Mouse (Mus musculus): Measurements from ENCODE around the gene Arl9. TPM values are rescaled to one million over a fixed set of nuclear protein-coding genes. Genes with fewer than 3 reads are reported as not detected.
"Not testable (repeated sequence)": the region's sequence is repeated elsewhere in the genome, so short reads cannot be mapped to it uniquely, and the experiment has no call there.

The Arl9 gene
- total RNA-seq (2021), result not detected
- long read RNA-seq, experiment 1, result 0 reads
- long read RNA-seq, experiment 2, result 0 reads

DNA sequence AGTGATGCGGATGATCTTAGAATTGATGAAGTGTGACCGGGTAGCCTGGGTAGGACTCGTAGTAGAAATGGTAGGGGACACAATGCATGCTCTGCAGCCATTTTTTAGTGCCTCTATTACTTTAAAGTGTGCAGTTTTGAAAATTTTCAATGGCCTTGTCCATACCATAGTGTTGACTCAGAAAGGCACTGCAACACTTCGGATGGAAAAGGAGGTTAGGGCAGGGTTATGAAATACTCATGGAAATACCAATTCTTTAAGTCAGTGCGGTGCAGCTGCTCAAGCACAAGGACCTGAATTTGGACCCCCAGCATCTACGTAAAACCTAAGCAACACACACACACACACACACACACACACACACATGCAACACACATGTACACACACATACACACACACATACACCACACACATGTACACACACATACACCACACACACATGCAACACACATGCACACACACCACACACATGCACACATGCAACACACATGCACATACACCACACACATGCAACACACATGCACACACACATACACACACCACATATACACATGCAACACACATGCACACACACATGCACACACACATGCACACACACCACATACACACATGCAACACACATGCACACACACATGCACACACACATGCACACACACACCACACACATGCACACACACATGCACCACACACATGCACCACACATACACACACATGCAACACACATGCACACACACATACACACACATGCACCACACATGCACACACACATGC lies at the start of gene Arl9:
Gene Arl9 (plus strand): TSS at position 5 of the 771 bp plus-strand sequence.
- no peak for DNase-seq (ENCODE audit: low spot score in 2 of 2)

GRCm38 (mm10) chr5:76954271-76954900 lies 49.5 kb upstream of the Arl9 start:
- DNase-seq (ENCODE audit: low spot score in 2 of 2), result no peak

DNA sequence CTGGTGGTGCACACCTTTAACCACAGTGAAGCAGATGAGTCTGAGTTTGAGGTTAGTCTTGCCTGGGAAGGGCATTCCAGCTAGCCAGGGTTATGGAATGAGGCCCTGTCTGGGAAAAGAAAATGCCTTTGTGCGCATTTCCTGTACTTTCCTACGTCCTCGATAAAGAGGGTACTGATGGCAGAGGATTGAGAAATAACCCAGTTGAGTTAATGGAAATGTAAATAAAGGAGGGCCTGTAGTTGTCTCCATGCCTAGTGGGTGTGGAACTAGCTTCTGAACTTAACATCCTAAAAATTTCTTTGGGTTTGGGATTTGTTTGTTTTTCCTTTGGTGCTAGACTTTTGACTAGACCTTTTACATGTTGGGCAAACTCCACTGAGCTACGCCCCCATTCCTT lies 48.4 kb upstream of the Arl9 start:
- no peak for DNase-seq (ENCODE audit: low spot score in 2 of 2)

DNA sequence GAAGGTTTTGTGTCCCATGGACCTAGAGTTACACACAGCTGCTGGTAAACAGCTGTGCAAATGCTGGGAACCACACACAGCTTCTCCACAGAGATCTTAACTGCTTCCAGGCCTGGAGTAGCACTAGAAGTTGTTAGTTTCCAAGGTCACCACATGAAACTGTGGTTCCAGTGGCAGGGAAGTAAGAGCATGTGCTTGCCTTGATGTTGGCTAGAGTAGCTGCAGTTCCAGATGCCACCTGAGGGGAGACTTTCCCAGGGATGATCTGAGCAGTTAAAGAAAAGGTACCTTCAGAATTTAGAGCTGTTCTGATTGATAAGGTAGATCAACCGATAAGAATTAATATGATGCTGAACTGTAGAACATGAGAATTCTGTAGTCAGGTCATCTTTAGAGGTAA lies 45.9 kb upstream of the Arl9 start:
- DNase-seq (ENCODE audit: low spot score in 2 of 2), result no peak

- no peak for DNase-seq (ENCODE audit: low spot score in 2 of 2)
Measured at GRCm38 (mm10) chr5:76959587-76959986, 44.3 kb upstream of the Arl9 start.

DNA sequence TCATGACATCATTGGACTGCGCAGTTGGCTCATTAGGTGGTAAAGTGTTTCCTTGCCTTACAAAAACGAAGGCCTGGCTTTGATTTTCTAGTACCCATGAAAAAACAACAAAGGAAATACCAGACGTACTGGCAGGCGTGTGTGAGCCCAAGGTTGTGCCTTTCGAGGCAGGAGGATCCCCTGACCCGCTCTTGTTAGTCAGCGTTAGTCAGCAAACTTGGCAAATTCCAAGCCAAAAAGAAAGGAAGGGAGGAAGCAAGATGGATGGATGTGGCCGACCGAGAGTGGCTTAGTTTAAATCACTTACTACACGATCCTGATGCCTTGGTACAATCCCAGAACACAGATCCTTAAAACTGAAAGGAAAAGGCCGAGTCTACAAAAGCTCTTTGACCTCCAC lies 41.3 kb upstream of the Arl9 start:
- DNase-seq (ENCODE audit: low spot score in 2 of 2), result no peak

GRCm38 (mm10) chr5:76964651-76965050 lies 39.2 kb upstream of the Arl9 start:
- DNase-seq (ENCODE audit: low spot score in 2 of 2), result no peak

DNA sequence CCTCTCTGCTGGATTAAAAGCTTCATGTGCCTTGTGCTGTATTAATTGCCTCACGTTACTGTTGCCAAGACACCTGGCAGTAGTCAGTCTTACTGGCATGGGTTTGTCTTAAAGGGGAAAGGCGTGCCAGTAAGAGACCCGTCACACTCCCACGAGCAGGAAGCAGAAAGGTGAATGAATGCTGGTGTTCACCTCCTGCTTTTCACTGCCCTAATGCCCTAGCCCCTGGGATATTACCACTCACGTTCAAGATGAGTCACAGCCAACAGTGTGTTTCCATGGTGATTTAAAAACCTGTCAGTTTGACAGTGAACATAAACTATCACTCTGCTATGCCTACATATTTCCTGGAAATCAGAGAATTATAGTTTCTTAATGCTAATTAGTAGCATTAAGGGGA lies 34.6 kb upstream of the Arl9 start:
- no peak for DNase-seq (ENCODE audit: low spot score in 2 of 2)

GRCm38 (mm10) chr5:76971115-76971514 lies 32.7 kb upstream of the Arl9 start:
- not testable (repeated sequence) for DNase-seq (ENCODE audit: low spot score in 2 of 2)

DNA sequence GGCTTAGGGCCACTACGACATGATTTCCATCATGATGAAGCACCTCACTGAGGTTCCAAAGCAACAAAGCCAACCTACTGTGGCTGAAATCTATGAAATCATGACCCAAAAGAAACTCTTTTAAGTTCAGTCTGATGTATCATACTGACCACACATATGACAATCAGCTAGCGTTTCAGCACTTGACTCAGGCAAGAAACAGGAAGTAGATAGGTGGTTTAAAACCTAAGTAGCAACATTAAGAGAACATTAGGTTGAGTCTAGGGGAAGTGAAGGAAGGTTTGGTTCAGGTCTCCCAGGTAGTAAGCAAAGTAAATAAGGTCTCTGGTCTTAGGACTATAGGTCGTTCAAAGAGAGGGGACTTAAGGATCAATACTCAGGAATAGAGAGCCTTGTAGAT lies 30.4 kb upstream of the Arl9 start:
- no peak for DNase-seq (ENCODE audit: low spot score in 2 of 2)

DNA sequence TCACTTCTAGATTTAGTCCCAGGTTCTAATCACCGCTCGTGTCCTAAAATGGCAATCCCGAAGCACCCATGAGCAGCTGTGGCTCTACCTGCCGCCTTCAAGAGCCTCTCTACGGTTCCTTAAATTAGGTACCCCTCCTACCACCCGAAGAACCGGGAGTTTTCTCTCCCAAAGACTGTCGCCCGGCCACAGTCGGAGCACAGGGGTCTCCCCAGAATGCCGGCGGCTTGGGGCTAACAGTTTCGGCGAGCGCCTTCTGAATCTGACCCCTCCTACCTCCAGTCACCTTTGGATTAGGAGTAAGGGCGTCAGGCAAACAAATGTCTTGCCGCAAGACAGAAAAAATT lies 29.7 kb upstream of the Arl9 start:
- DNase-seq (ENCODE audit: low spot score in 2 of 2), result no peak

DNA sequence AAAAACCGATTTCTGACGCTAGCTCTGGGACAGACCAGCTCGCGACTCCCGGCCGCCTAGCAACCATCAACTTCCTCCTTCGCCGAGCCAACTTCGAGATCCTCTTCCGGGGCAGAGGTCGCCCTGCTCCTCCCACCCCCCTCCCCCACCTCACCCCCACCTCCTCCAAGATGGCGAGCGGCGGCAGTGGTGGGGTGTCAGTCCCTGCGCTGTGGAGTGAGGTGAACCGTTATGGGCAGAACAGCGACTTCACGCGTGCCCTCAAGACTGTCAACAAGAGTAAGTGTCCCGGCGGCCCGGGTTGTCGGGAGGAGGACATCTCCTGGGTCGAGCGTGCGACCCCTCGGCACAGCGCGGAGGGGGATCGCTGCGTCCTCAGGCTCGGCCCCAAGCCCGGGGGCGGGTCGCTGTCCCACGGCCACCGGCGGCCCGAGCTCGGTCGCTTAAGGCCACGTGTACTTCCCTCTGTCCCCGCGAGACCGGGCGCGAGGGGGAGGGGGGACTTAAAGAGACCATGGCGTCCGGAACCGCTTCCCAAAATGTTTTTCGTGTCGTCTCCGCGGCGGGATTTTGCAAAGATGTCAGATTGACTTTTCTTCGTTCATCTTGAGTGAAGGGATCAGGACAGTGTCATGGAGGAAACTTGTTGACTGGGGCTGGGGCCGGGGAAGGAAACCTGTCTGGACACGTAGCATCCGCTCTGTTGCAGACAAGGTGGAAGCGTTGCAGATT lies 29.1 kb upstream of the Arl9 start, which contains the start of gene Srp72:
Gene Srp72 (plus strand): TSS at position 130 of the 732 bp plus-strand sequence.
- peak; percentile 69 to 78 for DNase-seq (ENCODE audit: low spot score in 2 of 2)

DNA sequence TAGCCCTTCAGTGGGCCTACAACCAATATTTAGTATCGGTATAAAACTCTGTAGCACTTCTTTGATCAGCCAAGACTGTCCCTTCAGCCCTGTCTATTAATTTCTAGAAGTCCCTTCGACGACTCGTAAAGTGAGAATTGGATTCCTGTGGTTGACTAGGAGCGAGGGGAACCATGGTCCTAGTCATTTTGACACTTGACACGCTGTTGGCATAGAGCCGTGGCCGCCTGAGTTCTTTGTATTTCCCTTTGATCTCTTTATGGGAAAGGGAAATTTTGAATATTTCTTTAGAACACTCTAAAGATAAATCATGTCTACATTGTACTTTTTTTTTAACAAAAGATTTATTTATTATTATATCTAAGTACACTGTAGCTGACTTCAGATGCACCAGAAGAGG lies 28.1 kb upstream of the Arl9 start:
- no peak for DNase-seq (ENCODE audit: low spot score in 2 of 2)

- no peak for DNase-seq (ENCODE audit: low spot score in 2 of 2)
Measured at GRCm38 (mm10) chr5:76984015-76984414, 19.8 kb upstream of the Arl9 start.

DNA sequence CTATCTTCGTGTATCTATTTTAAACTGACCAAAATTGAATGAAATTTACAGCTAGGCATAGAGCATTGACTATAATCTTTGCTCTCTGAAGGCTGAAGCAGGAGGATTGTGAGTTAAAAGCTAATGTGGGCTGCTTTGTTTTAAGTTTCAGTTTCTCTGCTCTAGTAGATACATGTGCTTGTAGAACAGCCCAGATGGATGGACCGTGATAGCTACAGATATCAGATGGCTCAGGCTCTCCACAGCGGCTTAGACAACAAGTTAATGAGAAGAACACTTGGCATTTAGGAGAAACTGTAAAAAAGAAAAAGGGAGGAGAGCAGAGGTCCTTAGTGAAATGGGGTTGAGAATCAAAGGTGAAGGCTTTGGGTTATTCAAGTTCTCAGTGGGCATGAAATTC lies 13.1 kb upstream of the Arl9 start:
- DNase-seq (ENCODE audit: low spot score in 2 of 2), result no peak

- DNase-seq (ENCODE audit: low spot score in 2 of 2), result no peak
Measured at GRCm38 (mm10) chr5:76993174-76993814, 10.6 kb upstream of the Arl9 start.

- DNase-seq (ENCODE audit: low spot score in 2 of 2), result no peak
Measured at GRCm38 (mm10) chr5:76998416-76998815, 5.4 kb upstream of the Arl9 start.

DNA sequence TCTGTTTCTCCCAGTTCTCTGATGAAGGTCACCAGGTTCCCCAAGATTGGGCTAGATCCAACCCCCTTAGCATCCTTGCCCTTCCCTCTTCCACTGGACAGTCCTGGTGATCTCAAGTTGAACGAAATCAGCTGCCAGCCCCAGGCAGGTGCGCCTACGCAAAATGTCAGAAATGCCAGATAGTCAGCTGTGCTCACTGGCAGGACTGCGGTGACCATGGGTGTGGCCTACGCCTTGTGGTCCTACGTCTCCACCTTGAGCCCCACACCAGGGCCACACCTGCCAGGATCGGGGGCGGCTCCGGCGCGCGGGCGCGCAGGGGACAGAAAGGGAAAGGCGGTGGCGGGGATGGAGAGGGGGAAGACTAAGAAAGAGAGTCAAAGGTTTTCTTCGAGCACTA lies 2.7 kb upstream of the Arl9 start:
- no peak for DNase-seq (ENCODE audit: low spot score in 2 of 2)

DNA sequence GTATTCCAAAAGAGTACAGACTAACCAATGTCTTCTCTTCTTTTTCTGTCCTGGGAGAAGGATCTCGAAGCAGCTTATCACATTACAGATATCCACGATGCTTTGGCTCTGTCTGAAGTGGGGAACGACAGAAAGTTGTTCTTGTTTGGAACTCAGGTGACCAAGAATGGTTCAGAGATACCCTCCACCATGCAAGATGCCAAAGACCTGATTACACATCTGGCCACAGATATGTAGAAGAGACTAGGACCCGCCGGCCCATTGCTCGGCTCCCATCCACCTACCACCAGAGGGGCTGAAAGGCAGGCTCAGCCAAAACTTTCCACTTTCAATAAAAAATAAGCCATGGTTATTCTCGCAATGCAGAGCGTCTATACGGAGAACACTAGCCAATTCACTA lies 6.5 kb downstream of the Arl9 start:
- no peak for DNase-seq (ENCODE audit: low spot score in 2 of 2)

GRCm38 (mm10) chr5:77011082-77011481 lies 7.2 kb downstream of the Arl9 start:
- no peak for DNase-seq (ENCODE audit: low spot score in 2 of 2)

- DNase-seq (ENCODE audit: low spot score in 2 of 2), result no peak
Measured at GRCm38 (mm10) chr5:77013171-77013570, 9.3 kb downstream of the Arl9 start.

Measured in adrenal gland, postnatal 4 days (tissue).